ENCODE assay signal across 1 mouse cellular context in the genomic region with DNA sequence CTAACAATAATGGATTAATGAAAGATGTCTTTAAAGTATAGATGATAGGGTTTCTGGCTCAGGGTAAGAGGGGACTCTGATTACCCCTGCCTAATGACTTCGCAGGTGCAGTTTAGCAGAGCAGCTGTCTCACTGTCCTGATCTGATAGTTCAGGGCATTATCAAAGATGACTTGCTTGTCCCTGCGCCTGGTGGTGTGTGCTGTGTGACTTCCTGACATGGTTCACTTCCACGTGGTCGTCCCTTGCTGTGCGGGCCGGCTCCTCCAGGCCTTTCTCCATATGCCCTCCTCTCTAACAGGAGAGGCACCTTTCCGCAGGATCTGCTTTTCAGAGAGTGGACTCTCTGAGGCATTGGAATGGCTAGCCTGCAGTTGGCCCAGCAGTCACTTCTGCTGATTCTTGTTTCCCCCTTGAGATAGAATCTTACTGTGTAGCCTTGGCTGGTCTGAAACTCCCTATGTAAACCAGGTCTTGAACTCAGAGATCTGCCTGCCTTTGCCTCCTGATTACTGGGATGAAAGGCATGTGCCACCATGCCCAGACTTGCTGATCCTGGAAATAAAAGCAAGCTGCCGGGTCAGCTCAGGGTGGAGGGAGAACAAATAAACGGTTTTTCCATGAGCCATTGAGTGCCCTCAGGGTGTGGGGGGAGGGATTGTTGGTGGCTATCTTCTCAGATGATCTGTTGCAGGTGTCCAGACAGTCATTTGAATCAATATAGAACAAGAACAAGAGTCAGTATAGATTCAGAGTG.
TF ChIP-seq lines count a peak whose summit lies in the region.

No protein-coding gene starts in this region.

TF ChIP-seq in MEL, 35 proteins besides CTCF, POLR2A, EP300 and RAD21 (continued from another document):
- TF ChIP-seq MYC (IDR thresholded peaks at IDR 0.05; ENCODE audit: low read depth, low read length) (no peak), CHD1 (IDR thresholded peaks at IDR 0.05; ENCODE audit: low read depth, low read length) (no peak), GATA1 (IDR thresholded peaks at IDR 0.05; ENCODE audit: low read depth, low read length) (no peak), TCF12 (IDR thresholded peaks at IDR 0.05; ENCODE audit: low read depth, low read length) (no peak), MEF2A (IDR thresholded peaks at IDR 0.05; ENCODE audit: extremely low read depth, insufficient replicate concordance, low read depth, low read length, poor library complexity, severe bottlenecking) (no peak), RCOR1 (IDR thresholded peaks at IDR 0.05; ENCODE audit: low read depth, low read length) (no peak)
